Mouse (Mus musculus) c-Kit-negative CD71-positive TER-119-positive erythroid progenitor cells, embryonic 14.5 days (primary cell): ENCODE data around the gene Gnai2.
"Not testable (repeated sequence)": the region's sequence is repeated elsewhere in the genome, so short reads cannot be mapped to it uniquely, and the experiment has no call there.

Experiments used
- DNase-seq: peaks from one replicate; pipeline ENCODE4 v3.0.0-alpha.2; 2013; ENCODE audit warnings: low read depth, low spot score

The Gnai2 gene

DNA sequence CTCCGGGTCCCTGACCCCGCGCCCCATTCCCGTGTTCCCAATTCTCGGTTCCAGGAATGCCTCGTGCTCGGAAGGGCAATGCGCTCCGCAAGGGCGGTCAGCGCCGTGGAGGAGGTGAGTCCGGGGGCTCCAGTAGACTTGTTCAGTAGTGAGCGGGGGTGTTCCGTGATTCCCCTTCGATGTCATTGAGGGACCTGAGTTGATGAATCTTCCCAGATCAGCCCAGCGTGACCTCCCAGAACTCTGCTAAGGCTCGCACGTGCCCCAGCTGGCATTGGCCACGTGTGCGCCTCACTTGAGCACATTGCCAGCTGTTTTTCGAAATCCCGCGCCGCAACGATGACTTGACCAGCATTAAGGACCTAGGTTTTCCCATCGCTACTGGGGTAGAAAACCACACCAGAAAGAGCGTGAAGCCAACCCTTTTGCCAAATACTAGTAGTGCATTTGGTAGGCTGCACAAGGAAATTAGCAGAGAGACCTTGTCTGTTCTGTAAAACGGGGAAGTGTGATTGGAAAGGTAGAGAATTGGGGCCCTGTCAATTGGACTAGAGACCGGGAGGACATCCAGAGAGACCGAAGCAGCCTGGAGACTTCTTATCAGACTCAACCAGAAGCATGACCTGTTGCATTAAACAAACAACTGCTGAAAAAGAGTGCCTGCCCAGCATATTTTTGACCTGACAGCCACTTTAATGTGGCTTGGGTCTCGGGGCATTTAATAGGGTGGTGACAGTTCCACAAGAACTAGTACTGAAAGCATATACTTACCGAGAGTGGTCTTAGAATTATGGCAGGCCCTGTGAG is 47.1 kb downstream of the Gnai2 start:
- DNase-seq = peak; percentile 74

DNA sequence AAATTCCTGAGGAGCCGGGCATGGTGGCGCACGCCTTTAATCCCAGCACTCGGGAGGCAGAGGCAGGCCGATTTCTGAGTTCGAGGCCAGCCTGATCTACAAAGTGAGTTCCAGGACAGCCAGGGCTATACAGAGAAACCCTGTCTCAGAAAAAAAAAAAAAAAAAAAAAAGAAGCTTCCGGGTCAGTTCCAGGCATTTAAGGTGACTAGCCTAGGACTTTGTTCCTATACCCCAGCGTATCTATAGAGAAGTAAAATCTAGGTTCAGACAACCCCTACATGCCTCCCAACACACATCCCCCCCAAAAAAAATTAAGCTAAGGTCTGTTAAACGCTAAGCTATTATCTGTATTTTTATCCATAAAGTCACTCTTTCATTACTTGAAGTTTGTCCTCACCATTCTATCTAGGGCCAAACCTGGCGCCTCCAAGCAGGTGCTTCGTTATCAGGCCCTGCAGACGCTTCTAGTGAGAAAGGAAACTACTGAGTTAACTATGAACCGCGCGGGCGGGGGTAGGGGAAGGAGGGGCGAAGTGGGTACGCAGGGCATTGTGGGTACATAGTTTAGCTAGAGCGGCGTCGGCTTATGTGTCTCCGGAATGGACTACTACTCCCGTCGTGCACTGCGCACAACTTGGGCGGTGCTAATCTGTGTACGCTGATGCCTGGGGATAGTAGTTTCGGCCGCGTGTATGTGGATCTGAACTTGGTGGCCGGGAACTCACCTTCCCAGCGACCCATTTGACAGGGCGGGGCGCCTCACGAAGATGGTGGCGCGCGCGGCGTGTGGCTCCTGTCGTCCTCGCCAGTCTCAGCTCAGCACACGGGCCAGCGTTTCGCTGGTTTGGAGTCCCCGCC is 48.0 kb downstream of the Gnai2 start, which contains the start of gene Ifrd2:
Gene Ifrd2, plus strand, starts transcription at position 669 of the 859 bp plus-strand sequence.
- peak; percentile 97 for DNase-seq

DNA sequence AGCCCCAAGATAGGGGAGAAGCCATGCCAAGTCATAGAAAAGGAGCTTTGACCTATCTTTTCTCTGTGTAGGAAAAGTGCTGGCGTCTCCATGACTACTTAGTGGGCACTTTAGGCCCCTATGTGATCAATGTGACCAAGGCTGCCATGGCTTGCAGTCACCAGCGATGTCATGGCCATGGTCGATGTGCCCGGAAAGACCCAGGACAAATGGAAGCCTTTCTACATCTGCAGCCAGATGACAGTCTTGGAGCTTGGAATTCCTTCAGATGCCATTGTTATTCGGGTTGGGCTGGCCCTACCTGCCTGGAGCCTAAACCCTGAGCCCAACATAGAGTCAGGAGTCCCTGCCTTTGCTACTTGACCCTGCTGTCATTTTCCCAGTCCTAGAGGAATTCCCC is 48.7 kb downstream of the Gnai2 start:
- no peak for DNase-seq

DNA sequence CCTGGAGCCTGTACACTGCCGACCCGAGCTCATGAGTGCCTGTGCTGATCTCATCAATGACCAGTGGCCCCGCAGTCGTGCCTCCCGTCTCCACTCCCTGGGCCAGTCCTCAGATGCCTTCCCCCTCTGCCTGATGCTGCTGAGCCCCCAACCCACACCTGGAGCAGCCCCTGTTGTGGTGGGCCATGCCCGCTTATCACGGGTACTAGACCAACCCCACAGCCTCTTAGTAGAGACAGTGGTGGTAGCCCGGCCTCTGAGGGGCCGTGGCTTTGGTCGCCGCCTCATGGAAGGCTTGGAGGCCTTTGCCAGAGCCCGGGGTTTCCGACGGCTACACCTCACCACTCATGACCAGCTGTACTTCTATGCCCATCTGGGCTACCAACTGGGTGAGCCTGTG is 52.0 kb downstream of the Gnai2 start:
- DNase-seq = no peak

DNA sequence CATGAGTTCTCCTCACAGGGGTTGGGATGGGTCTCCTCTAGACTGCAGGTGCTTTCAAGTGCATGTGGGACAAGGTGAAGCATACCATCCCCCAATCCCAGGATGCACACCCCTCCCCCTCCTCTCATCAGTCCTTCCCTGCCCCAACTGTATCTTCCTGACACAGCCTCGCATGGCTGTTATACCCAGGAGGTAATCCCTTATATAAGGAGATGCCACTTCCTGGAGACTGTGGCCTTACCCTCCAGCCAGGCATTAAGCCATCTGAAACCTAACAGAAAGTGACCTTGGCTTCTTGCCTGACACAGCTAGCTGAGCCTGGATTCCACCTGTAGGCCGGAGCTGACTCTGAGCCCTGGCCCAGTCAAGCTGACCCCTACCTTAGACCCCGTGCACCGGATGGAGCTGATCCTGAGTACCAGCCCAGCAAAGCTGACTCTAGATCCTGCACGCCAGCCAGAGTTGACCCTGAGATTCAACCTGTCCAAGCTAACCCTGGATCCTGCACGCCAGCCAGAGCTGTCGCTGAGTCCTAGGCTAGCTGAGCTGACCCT is 52.6 kb downstream of the Gnai2 start:
- DNase-seq = no peak

DNA sequence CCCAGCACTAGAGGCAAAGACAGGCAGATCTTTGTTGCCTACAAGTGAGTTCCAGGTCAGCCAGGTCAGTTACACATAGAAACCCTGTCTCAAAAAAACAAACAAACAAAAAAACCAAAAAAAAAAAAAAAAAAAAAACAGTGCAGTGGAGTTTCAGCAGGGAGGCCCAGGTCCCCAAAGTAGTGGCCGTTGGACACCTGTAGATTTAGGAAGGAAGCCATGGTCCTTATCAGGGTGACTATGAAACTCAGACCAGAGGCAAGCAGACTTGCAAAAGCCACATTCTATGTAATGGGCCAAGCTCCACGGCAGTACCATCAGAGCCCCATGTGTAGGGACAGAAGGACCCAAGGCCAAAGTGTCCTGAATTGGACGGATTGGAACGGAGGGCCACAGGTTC is 53.6 kb downstream of the Gnai2 start:
- no peak for DNase-seq

DNA sequence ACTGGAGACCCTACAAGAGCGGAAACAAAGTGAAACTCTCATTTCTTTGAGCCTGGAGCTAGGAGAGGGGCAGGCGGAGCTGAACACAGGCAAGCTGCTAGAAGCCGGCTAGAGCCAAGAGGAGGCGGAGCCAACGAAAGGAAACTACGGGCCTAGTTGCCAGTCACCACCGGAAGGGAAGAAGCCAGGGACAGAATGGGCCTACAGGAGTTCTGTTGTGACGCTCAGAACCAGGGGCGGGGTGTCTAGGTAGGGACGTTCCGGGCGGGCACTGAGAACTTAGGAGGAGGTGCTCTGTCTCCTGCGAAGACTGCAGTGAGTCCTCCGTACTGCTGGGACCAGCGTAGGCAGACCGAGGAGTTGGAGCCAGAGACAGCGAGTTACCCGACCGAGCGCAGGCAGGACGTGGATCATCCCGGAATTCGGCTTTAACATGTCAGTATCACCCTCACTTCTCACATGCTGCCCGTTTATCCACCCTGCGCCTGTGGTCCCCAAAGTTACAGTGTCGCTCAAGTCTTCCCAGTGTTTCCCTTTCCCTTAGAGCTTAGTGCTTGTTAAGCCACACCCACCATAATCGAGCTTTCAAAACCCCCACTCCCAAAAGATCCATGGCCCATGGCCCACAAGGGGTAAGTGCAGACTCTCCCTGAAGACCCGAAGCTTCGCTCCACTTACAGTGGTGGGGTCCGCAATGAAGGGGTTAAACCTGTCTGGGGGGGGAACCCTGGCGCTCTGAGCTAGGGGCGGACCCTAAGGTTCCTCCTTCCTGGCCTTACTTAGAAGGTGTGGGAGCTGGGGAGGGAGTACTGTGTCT is 54.5 kb downstream of the Gnai2 start, which contains the start of gene Hyal3:
Gene Hyal3, plus strand, starts transcription at position 318 of the 817 bp plus-strand sequence.
- DNase-seq = peak; percentile 81

DNA sequence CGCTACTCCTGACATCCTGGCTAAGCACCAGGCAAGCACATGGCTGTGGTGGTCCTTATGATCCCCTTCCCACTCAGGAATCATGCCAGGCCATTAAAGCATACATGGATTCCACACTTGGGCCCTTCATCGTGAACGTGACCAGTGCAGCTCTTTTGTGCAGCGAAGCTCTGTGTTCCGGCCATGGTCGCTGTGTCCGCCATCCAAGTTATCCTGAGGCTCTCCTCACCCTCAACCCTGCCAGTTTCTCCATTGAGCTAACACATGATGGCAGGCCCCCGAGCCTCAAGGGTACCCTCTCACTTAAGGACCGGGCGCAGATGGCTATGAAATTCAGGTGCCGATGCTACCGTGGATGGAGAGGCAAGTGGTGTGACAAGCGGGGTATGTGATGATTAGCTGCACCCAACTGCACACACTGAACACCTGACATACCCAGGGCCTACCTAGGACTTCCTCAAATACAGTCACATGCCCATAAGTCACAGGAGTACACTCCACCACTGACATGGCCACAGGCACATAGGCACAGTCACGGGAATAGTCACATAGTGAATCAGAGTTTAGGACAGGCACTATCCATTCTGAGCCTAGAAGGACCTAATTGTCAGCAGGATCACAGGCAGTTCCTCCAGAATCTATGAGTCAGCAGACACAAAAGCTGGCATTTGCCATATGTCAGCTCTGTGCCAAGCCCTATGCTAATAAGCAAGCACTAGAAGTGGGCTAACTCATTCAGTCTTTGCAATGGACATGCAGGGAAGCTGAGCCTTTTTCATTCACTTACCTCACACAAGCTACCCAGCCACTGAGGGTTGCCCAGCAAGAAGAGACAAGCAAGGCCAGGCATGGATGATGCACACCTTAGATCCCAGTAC is 55.9 kb downstream of the Gnai2 start:
- DNase-seq = no peak

DNA sequence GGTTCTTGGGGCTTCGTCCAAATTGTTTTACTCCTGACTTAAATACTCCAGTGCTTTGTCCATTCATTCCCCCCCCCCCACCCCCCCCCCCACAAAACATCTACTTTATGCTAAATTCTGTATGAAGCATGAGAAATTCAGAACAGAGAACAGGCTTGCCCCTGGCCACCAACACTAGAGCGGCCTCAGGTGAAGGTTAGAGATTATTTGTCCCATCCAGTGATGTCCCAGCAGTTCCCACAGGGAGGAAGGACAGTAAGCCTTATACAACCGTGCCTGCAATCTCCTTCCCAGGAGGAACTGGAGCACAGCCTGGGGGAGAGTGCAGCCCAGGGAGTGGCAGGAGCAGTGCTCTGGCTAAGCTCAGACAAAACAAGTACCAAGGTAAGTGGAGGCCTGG is 56.6 kb downstream of the Gnai2 start, which contains the start of gene Naa80:
Gene Naa80, plus strand, starts transcription at position 301 of the 400 bp plus-strand sequence.
- DNase-seq = no peak

DNA sequence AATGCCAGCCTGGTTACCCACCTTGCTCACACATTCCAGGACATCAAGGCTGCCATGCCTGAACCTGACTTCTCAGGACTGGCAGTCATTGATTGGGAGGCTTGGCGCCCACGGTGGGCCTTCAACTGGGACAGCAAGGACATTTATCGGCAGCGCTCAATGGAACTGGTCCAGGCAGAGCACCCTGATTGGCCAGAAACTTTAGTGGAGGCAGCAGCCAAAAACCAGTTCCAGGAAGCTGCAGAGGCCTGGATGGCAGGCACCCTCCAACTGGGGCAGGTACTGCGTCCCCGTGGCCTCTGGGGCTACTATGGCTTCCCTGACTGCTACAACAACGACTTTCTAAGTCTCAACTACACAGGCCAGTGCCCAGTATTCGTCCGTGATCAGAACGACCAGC is 57.3 kb downstream of the Gnai2 start:
- DNase-seq = no peak

DNA sequence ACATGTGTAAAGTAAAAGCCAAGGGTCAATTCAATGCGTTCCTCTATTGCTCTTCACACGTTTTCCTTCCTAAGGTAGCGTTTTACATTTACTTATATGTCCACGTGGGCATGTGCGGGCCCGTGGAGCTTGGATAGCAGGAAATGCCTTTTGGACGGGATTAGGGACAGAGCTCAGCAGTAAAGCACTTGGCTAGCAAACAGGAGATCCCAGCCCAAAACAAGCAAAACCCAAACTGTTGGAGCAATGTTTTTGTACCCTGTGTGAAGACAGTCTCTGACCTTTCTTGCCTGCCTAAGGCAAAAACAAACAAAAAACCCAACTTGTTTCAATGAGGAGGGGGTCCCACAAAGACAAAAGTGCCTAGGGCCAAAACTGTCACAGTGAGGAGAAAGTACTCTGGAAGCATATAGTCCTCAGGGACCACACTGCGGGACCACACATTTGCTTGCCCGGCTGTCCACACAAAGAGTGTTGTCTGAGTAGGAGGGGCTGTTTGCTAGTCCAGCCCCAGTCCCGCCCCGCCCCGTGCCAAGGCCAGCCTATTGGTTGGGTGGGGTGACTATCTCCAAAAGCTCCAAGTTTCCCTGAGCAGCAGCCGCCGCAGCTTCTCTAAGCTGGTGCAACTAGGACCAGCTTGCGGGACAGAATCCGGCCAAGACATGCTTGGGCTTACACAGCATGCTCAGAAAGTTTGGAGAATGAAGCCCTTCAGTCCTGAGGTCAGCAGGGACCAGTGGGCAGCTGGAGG is 58.6 kb downstream of the Gnai2 start, which contains the start of gene Hyal1:
Gene Hyal1, plus strand, starts transcription at position 571 of the 751 bp plus-strand sequence.
- DNase-seq = peak; percentile 81

DNA sequence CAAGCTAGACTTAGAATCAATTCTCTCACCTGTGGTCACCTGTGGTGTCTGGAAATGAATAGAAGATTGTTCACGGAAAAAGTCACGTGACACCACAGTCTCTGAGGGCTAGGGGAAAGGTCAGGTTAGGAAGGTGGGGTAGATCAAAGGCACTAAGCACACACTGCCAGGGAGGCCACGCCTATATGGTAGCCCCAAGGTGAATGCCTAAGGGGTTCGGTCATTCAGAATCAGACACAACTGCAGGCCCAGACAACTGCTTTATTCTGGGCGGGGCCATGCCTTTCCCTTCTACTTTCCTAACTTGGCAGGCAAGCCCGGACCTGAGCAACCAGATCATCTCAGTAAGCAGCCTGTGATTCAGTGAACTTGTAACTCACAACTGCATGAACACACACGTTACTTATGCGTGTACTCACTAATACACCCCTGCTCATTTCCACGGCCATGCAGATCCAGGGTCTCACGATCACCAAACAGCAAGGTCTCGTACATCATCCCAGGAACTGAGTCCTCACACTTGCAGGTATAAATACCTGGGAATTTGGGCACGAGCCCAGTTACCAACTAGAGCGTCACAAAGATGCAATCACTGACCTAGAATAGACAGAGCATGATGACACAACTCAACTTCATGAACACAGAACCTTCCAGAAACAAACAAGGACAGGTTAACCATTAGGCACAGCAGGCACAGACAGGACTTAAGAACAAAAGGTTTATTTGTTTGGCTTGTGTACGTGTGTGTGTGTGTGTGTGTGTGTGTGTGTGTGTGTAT is 59.4 kb downstream of the Gnai2 start:
- no peak for DNase-seq

DNA sequence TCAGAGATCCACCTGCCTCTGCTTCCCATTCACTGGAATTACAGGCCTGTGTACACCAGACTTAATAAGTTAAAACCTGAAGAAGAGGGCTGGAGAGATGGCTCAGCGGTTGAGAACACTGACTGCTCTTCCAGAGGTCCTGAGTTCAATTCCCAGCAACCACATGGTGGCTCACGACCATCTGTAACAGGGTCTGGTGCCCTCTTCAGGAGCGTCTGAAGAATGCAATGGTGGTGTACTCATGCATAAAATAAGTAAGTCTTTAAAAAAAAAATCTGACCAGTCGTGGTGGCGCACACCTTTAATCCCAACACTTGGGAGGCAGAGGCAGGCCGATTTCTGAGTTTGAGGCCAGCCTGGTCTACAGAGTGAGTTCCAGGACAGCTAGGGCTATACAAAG is 61.4 kb downstream of the Gnai2 start:
- not testable (repeated sequence) for DNase-seq

DNA sequence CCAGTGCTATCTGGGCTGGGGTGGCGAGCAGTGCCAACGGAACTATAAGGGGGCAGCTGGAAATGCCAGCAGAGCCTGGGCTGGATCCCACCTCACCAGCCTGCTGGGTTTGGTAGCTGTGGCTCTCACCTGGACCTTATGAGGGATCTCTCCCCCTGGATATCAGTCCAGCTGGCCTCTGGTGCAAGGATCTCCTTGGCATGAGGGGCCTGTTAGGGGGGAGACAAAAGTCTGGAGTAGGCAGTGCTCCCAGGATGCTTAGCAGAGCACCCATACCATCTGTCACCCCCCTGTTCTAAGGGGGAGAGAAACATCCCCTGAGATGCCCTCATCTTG is 62.9 kb downstream of the Gnai2 start:
- no peak for DNase-seq

DNA sequence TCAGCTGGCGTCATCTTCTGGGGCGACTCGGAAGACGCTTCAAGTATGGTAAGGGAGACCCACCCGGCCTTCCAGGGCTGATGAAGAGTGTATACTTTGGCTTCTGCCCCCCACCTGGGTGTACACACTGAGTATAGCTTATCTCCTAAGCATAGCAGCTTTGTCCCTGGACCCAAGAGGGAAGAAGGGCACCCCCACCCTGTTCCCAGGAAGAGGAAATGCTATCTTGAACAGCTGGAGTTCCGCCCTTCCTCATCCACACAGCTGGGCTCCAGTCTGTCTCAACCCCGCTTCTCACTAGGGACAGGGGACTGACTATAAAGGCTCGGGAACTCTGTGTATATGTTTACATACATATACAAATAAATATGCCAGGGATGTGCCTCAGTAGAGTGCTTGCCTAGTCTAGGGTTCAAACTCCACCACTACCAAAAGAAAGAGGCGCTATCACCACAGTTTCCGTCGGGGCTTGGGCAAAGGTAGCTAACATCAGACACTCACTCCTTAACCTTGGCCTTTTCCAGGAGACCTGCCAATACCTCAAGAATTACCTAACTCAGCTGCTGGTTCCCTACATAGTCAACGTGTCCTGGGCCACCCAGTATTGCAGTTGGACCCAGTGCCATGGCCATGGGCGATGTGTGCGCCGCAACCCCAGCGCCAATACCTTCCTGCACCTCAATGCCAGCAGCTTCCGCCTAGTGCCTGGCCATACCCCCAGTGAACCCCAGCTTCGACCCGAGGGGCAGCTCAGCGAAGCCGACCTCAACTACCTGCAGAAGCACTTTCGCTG is 63.4 kb downstream of the Gnai2 start:
- no peak for DNase-seq

DNA sequence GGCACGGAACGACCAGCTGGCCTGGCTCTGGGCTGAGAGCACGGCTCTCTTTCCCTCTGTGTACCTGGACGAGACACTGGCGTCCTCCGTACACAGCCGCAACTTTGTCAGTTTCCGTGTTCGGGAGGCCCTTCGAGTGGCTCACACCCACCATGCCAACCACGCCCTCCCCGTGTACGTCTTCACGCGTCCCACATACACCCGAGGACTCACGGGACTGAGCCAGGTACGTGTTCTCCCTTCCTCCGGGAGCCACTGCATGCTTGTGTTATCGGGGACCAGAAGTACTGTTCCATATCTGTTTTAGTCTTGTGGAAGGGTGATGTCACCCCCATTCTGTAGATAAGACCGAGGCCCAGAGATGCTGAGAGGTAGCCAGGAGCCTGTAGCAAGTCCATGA is 64.3 kb downstream of the Gnai2 start:
- DNase-seq = peak; percentile 67

DNA sequence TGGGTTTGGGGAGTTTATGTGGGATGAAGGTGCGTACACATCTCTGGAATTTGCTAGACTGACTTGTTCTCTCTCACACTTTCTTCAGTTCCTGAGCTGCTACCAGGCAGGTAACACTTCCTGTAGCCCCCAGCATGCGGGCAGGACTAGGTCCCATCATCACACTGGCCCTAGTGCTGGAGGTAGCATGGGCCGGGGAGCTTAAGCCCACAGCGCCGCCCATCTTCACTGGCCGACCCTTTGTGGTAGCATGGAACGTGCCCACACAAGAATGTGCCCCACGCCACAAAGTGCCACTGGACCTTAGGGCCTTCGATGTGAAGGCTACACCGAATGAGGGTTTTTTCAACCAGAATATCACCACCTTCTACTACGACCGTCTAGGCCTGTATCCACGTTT is 65.2 kb downstream of the Gnai2 start:
- no peak for DNase-seq

DNA sequence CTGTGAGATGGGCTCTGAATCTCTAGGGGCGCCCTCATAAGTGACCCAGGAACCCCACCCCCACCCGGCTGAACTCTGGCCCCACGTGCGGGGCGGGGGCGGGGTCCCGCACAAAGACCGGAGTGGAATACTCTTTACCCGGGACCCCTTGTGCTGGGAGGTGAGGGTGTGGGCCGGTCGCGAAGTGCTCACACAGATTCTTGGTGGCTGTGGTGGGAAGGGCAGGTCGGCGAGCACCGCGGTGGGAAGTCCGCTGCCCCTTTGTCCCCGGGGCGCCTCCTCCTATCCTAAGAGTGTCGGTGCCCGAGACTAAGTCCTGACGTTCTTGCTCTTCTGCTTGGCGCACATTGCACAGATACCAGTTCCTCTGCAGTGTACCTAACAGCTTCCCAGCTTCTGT is 65.9 kb downstream of the Gnai2 start:
- no peak for DNase-seq
